8 mouse cellular contexts compared by ENCODE assay signal in the genomic region with DNA sequence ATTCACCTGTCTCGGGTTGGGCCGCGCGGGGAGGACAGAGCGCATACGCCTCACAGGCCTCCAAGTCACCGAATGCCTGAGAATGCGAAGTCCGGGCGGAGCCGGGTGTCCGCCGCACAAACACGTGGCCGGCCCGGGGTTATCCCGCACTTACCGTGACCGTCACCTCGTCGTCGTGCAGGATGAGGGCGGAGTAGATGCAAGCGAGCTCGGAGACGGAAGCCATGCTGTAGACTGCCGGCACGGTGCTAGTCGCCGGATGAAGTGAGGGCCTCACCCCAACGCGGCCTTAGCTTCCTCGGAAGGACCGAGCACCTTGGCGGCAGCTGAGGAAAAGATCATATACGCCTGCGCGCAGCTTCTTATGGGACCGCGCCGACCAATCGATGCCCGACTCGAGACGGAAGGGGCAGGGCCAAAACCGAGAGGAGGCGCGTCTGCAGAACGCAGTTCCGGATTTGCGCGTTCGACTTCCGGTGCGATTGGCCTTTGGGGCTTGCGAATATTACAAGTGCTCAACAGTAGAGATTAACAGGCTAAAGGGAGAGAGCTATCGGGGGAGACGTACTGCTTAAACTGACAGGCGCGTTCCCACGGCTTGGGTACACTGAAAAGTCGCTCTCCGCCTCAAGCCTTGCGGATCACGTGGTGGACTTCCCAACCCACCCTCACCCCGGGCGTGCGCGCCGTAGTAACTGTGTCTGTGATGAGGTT. TPM values are rescaled to one million over a fixed set of nuclear protein-coding genes. Genes with fewer than 3 reads are reported as not detected.
DNase-seq lines count a peak whose midpoint lies in the region; ATAC-seq and TF ChIP-seq lines count a peak whose summit lies in the region.

A gene (minus strand): TSS at position 340 of the 714 bp plus-strand sequence.

- H3K4me2 ChIP-seq in forebrain, embryonic 12.5 days = peak within 1 kb of the TSS; percentile 84
- peak within 1 kb of the TSS; percentile 74 for H3K4me2 ChIP-seq in heart, postnatal 0 days (ENCODE audit: low read depth, low read length)
- peak within 1 kb of the TSS; percentile 98 for H3K4me2 ChIP-seq in liver, embryonic 16.5 days (ENCODE audit: low read depth, low read length)
- peak within 1 kb of the TSS; percentile 95 for H3K4me2 ChIP-seq in neural tube, embryonic 13.5 days

- peak; percentile 98 for ATAC-seq in forebrain, embryonic 12.5 days (ENCODE audit: low FRiP score)
- ATAC-seq in heart, postnatal 0 days (ENCODE audit: insufficient read depth, low read depth) = peak; percentile 96
- ATAC-seq in liver, embryonic 16.5 days (ENCODE audit: low read depth) = peak; percentile 95
- ATAC-seq in neural tube, embryonic 13.5 days (ENCODE audit: low read depth) = peak; percentile 95

- H3K9ac ChIP-seq in forebrain, embryonic 12.5 days = peak within 1 kb of the TSS; percentile 89
- H3K9ac ChIP-seq in heart, postnatal 0 days (replicated peaks; ENCODE audit: low read depth, low read length) = peak within 1 kb of the TSS; percentile 74
- peak within 1 kb of the TSS; percentile 81 for H3K9ac ChIP-seq in liver, embryonic 16.5 days (ENCODE audit: low read depth, low read length)
- H3K9ac ChIP-seq in neural tube, embryonic 13.5 days = peak within 1 kb of the TSS; percentile 93

- peak; percentile 40; the same call in 1 of the 2 replicates for TF ChIP-seq EP300 in heart, postnatal 0 days (IDR thresholded peaks at IDR 0.05; ENCODE audit: low read depth)

- DNase-seq in c-Kit-positive CD71-positive TER-119-positive erythroid progenitor cells, embryonic 14.5 days (ENCODE audit: low spot score) = peak; percentile 95
- DNase-seq in heart, postnatal 0 days (ENCODE audit: low spot score) = peak; percentile 97
- peak; percentile 97 to 98 for DNase-seq in kidney, postnatal 4 days

- peaks cover 54% of the 10 kb centered on the region for H3K36me3 ChIP-seq in E14TG2a.4 (ENCODE audit: insufficient read depth, low read length)
- H3K36me3 ChIP-seq in forebrain, embryonic 12.5 days (replicated peaks) = peaks cover 55% of the 10 kb centered on the region
- H3K36me3 ChIP-seq in heart, postnatal 0 days (replicated peaks; ENCODE audit: control insufficient read depth, insufficient read depth, low read length) = peaks cover 32% of the 10 kb centered on the region
- peaks cover 41% of the 10 kb centered on the region for H3K36me3 ChIP-seq in liver, embryonic 16.5 days (ENCODE audit: control insufficient read depth, insufficient read depth)
- H3K36me3 ChIP-seq in neural tube, embryonic 13.5 days = peaks cover 27% of the 10 kb centered on the region
- no peaks in the 10 kb centered on the region; the same call in 1 of the 2 replicates for H3K36me3 ChIP-seq in testis, adult 2 months (ENCODE audit: control insufficient read depth, insufficient read depth, low read length)

- H3K27me3 ChIP-seq in E14TG2a.4 (ENCODE audit: insufficient read depth, low read length) = no peaks in the 10 kb centered on the region
- no peaks in the 10 kb centered on the region for H3K27me3 ChIP-seq in forebrain, embryonic 12.5 days
- H3K27me3 ChIP-seq in heart, postnatal 0 days (ENCODE audit: control insufficient read depth, insufficient read depth, low read length) = no peaks in the 10 kb centered on the region
- no peaks in the 10 kb centered on the region for H3K27me3 ChIP-seq in liver, embryonic 16.5 days (ENCODE audit: control insufficient read depth, insufficient read depth, low read depth, low read length)
- H3K27me3 ChIP-seq in neural tube, embryonic 13.5 days = no peaks in the 10 kb centered on the region
- no peaks in the 10 kb centered on the region for H3K27me3 ChIP-seq in testis, adult 2 months (ENCODE audit: control insufficient read depth, insufficient read depth, low read length)

- H3K4me1 ChIP-seq in E14TG2a.4 (replicated peaks; ENCODE audit: low read depth, low read length) = peaks cover 24% of the 10 kb centered on the region
- peaks cover 18% of the 10 kb centered on the region for H3K4me1 ChIP-seq in forebrain, embryonic 12.5 days
- peaks cover 12% of the 10 kb centered on the region for H3K4me1 ChIP-seq in heart, postnatal 0 days (ENCODE audit: control insufficient read depth, insufficient read depth)
- peaks cover 37% of the 10 kb centered on the region for H3K4me1 ChIP-seq in liver, embryonic 16.5 days (ENCODE audit: control insufficient read depth, low read depth, low read length)
- H3K4me1 ChIP-seq in neural tube, embryonic 13.5 days (replicated peaks) = peaks cover 33% of the 10 kb centered on the region
- H3K4me1 ChIP-seq in testis, adult 2 months (ENCODE audit: control insufficient read depth, insufficient read depth, low read length) = peaks cover 3% of the 10 kb centered on the region; the same call in 1 of the 2 replicates

- under 1% methylated on average over 70 of the region's 70 CpGs for WGBS in forebrain, embryonic 12.5 days
- WGBS in heart, postnatal 0 days = under 1% methylated on average over 68 of the region's 70 CpGs
- WGBS in liver, embryonic 16.5 days (ENCODE audit: insufficient replicate concordance) = under 1% methylated on average over 66 of the region's 70 CpGs
- WGBS in neural tube, embryonic 13.5 days = under 1% methylated on average over 70 of the region's 70 CpGs

- peak within 1 kb of the TSS; percentile 91 for H3K4me3 ChIP-seq in E14TG2a.4 (replicated peaks; ENCODE audit: low read length)
- peak within 1 kb of the TSS; percentile 92 for H3K4me3 ChIP-seq in forebrain, embryonic 12.5 days (replicated peaks)
- H3K4me3 ChIP-seq in heart, postnatal 0 days (ENCODE audit: low read depth, low read length) = peak within 1 kb of the TSS; percentile 79
- H3K4me3 ChIP-seq in liver, embryonic 16.5 days (ENCODE audit: low read depth, low read length) = peak within 1 kb of the TSS; percentile 71
- H3K4me3 ChIP-seq in neural tube, embryonic 13.5 days = peak within 1 kb of the TSS; percentile 97
- peak within 1 kb of the TSS; percentile 89 for H3K4me3 ChIP-seq in testis, adult 2 months (ENCODE audit: control insufficient read depth, low read depth, low read length)

- peak within 1 kb of the TSS; percentile 93 for H3K27ac ChIP-seq in forebrain, embryonic 12.5 days
- peak within 1 kb of the TSS; percentile 96 for H3K27ac ChIP-seq in heart, postnatal 0 days (ENCODE audit: low read depth)
- peak within 1 kb of the TSS; percentile 98 for H3K27ac ChIP-seq in liver, embryonic 16.5 days (ENCODE audit: low read length)
- H3K27ac ChIP-seq in neural tube, embryonic 13.5 days (replicated peaks) = peak within 1 kb of the TSS; percentile 95
- H3K27ac ChIP-seq in testis, adult 2 months (ENCODE audit: control insufficient read depth, insufficient read depth, low read depth, low read length) = peak within 1 kb of the TSS; percentile 88

- peak; percentile 95 for TF ChIP-seq POLR2A in testis, adult 2 months (IDR thresholded peaks at IDR 0.05; ENCODE audit: control insufficient read depth, low read depth, low read length)

- TF ChIP-seq CTCF in E14TG2a.4 (conservative IDR thresholded peaks at IDR 0.05; ENCODE audit: low read length) = no peak
- TF ChIP-seq CTCF in heart, postnatal 0 days (IDR thresholded peaks at IDR 0.05; ENCODE audit: low read depth) = no peak
- no peak; the same call in 1 of the 2 replicates for TF ChIP-seq CTCF in testis, adult 2 months (IDR thresholded peaks at IDR 0.05; ENCODE audit: control insufficient read depth, insufficient read depth, insufficient replicate concordance, low read depth, low read length)

- no peaks in the 10 kb centered on the region for H3K9me3 ChIP-seq in E14TG2a.4 (ENCODE audit: low read length)
- H3K9me3 ChIP-seq in forebrain, embryonic 12.5 days = no peaks in the 10 kb centered on the region
- H3K9me3 ChIP-seq in heart, postnatal 0 days (replicated peaks; ENCODE audit: control insufficient read depth, low read length) = no peaks in the 10 kb centered on the region
- no peaks in the 10 kb centered on the region for H3K9me3 ChIP-seq in liver, embryonic 16.5 days (replicated peaks; ENCODE audit: control insufficient read depth, low read length)
- H3K9me3 ChIP-seq in neural tube, embryonic 13.5 days = no peaks in the 10 kb centered on the region

RNA-seq across cellular contexts. Expression of the gene that starts here (rescaled TPM):
- 758 and 840 TPM in 2 replicates for polyA plus RNA-seq in forebrain, embryonic 12.5 days (2016; fragmentation: Nextera tagmentation; extraction: Ambion mirVana)
- total RNA-seq in heart, postnatal 0 days (2014; rRNA removed; ENCODE audit: low replicate concordance) = 4,531 and 5,254 TPM in 2 replicates
- polyA plus RNA-seq in heart, postnatal 0 days (2015; fragmentation: Nextera tagmentation; extraction: Ambion mirVana) = 891 and 953 TPM in 2 replicates
- 825 and 841 TPM in 2 replicates for polyA plus RNA-seq in liver, embryonic 16.5 days (2015; fragmentation: Nextera tagmentation; extraction: Ambion mirVana)
- 975 and 981 TPM in 2 replicates for polyA plus RNA-seq in neural tube, embryonic 13.5 days (2015; fragmentation: Nextera tagmentation; extraction: Ambion mirVana)
- polyA plus RNA-seq in testis, adult 2 months (2012; rRNA removed) = 1,808 and 2,296 TPM in 2 replicates

Comparison
In these comparisons a context has a peak if more than half of its experiments do, and no peak if none do; other contexts are left out.
1. Peak in every context shown above with its lines: DNase-seq, ATAC-seq, H3K4me3 ChIP-seq and H3K27ac ChIP-seq.